Mouse (Mus musculus): ENCODE data around the gene Ccl6.

The Ccl6 gene

DNA sequence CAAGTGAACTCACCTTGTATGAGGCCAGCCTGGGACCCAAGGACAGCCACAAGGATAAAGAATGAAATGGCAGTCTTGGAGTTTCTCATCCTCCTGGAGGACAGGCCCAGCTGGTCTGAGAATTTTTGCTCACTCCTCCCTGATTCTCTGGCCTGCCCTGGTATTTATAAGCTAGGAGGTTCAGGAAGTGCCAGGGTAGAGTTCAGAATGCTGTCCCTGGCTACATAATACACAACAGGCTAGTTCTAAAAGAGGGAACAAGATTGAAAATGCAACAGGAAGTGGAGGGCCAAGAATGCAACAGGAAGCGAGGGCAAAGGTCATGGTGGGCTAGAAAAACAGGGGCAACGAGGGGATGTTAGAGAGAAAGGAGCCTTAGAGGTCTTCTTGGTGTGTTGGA, at the start of gene Ccl6:
Gene Ccl6 (minus strand): TSS at position 235 of the 400 bp plus-strand sequence.
- no peak for DNase-seq

DNA sequence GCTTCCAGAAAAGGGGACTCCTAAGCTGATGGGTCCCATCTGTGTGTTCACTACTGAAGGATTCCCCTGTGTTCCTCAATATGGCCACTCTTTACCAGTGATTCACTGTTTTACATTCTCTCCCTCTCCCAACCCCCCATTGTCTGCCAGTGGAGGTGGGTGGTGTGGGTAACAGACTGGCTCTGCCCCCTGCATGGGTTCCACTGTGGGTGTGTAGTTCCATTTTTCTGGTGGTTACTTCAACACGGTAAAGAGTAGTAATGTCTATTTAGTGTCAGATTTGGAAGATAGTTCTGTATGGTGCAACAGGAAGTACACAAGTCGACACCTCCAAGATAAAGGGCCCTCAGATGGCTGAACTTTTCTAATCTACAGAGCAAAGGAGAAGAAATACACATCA, 48.3 kb upstream of the Ccl6 start:
- DNase-seq, result no peak

DNA sequence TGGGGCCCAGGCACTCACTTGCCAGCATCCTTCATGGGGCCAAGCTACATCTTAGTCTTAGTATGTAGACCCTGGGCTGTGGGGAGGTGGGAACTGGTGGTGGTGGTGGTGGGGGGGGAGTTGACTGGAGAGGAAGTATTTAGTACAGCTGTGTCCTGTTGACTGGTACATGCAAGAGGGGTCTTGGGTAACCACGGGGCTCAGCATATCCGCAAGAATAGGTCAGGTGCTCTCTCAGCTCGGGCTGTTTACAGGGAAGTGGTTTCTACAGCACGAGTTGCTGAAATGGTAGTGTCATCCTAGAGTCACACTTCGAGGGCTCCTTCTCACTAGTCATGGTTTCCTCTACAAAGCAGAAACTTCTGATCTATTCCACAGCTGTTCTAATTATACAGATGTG, 47.3 kb upstream of the Ccl6 start:
- peak; percentile 17 for DNase-seq

DNA sequence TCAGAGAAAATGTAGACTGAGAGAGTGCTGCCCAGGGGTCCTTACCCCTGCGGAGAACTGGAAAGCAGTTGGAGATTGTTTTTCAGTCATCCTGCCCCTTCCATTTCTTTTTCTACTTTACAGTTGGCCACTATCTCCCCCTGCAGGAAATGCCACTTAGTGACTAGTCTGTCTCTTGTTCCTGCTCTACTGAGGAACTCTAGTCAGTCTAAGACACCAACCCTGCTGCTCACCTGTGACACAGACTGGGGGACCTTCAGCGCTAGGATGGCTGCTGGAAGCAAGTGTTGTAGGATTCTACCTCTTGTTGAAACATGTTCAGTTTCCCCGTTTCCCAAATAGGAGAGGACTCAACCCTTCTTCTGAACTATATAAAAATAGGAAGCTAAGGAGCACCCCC, 46.6 kb upstream of the Ccl6 start:
- DNase-seq, result no peak

DNA sequence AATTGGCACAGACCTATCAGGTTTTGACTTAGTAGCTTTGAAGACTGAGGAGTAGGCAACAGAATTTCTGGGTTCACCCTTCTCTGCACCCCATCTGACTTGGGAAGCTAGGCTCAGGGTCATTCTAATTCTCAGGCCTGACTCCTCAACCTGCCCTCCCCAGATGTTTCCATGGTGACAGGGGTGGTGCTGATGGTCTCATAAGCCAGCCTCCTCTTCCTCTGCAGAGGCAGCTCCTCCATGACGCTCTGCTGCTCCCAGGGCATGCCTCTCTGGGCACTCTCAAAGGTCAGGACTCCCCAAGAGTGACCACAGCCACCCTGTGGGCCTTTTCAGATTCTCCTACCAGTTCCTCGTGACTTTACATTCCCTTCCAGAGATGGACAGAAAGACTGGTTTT, 46.0 kb upstream of the Ccl6 start:
- no peak for DNase-seq

DNA sequence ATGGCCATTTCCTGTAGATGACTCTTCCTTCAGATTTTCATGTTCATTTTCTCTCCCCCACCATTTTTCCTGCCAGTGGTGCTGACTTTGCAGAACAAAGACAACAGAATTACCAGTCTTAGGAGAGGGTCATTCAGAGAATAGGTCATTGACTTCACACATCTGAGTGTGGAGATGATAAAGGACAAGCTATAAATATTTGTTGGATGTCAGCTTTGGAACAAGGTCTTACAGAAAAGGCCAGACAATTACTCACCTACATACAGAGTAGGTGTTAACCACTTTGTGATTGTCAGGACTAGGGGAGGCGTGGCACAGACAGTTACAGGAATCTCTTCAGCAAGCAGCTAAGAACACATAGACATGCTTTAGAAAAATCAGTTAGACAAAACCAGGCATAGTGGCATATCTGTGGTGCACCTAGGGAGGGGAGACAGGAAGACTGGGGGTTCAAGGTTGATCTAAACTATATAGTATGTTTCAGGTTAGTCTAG, 43.9 kb upstream of the Ccl6 start:
- no peak for DNase-seq

DNA sequence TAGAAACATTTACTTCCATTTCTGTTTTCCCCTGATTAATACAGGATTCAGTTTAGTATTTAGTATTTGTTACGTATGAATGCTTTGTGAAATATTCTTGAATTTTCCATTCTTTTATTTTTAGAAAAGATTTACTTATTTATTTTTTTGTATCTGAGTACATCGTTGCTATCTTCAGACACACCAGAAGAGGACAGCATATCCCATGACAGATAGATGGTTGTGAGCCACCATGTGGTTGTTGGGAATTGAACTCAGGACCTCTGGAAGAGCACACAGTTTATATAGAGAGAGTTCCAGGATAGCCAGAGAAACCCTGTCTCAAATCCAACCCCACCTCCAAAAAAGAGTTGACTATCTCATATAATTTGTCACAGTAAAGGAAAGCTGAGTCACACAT, 42.0 kb upstream of the Ccl6 start:
- no peak for DNase-seq

DNA sequence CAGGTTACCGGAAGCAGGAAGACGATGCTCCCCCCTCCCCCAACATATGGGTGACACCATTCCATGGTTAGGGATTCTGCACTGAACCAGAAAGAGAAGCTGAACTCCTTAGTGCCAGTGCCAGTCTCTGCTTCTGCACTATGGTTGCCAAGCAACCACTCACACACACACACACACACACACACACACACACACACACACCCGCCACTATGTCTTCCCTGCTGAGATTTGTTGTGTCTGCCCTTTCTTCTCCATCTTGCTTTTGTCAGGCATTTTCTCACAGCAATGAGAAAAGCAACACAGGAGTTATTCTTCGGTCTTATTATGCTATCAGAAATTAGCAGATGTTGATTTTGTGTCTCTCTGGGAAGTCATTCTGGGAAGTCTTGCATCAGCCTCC, 41.5 kb upstream of the Ccl6 start:
- no peak for DNase-seq

DNA sequence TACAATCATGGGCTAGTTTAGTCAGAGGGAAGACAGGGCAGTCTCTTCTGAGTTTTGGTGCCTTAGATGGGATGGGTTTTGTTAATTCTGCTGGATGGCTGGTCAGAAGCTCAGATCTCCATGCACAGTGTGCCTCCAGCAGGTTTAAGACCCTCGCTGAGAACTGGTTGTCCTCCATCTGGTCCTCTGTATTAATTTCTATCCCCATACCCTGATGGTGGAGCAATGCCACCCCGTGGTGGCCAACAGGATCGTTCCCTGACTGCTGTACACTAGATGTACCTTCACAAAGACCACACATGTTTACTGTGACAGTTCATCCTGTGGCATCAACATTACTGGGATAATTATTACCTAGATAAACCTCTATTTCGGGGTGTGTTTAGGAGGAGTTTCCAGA, 39.9 kb upstream of the Ccl6 start:
- DNase-seq, result no peak

DNA sequence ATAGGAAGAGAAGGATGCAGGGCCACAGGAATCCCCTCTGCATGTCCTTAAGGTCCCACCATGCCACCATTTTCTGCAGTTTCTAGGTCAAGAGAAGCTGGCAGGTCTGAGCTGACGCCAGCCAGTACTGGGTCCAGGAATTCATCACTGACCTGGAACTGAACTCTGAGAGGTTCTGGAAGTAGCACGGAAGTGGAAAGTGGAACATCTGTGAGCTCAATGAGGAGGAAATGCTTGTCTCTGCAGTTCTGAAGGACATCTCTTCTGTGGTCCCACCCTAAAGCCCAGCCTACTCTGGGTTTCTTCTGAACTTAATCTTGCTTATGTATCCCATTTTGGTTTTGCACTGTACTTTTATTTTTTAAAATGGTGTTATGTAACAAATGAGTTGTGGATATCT, 38.2 kb upstream of the Ccl6 start:
- DNase-seq, result no peak

DNA sequence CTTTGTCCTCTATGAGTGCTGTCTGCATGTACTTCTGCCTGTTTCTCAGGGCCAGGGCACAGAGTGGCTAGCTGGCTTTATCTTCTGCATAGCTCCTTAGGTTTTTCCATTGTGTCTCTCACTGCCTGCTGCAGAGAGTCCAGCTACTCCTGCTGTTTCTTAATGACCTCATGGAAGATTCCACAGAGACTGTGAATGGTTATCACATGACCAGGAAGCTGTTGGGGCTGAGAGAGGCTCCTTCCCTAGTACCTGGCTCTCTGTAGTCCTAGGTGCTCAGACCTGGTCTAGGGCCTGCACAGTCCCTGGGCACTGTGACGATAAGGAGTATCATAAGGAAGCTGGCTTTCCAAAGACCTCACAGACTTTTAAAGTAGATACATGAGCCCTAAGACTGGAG, 37.7 kb upstream of the Ccl6 start:
- no peak for DNase-seq

DNA sequence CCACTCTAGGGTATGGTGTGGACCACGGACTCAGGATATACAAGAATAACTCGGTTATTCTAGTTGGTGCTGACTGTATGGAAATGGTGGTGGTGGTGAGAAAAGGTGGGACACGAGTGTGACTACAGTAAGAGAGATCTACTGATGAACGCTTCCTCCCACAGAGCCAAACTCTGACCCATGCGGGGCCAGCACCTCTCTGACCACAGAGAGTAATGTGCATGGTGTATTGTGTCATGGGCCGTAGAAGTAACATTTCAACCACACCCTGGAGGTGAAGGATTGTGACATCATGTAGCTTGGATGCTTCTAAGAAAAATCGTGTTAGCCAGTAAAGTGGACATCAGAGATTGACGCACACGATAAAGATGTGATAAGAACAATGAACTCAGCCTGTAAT, 35.9 kb upstream of the Ccl6 start:
- no peak for DNase-seq

DNA sequence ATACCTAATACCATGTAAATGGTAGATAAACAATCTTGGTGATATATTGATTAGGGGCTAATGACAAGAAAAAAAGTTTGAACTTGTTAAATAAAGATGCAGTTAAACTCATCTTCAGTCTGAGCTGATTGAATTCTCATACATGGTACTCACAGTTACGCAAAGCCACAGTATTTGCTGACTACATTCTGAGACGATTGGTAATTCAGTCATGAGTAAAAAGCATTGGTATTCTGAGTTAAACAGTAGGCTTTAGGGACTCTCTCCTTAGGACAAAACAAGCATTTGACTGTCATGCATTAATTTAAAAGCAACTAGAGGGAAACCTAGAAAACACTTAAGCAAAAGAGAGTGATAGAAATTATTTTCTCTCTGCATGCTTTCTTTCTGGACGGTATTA, 30.7 kb upstream of the Ccl6 start:
- DNase-seq, result no peak

DNA sequence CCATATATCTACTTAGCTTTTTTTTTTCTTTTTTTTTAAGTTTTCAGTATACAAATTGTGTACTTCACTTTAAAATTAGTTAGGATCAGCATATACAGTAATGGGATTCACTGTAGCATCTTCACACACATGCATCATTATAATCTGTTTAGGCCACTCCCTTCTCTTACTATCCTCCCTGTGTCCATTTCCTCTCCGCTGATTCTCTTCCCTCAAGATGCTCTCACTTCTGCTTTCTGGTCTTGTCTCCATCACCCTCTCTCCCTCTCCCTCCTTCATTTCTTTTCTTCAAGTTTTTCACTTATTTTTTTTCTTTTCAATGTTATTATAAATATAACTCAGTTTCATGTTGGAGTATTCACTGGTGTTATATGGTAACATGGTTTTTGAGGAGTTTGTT, 26.1 kb upstream of the Ccl6 start:
- no peak for DNase-seq

DNA sequence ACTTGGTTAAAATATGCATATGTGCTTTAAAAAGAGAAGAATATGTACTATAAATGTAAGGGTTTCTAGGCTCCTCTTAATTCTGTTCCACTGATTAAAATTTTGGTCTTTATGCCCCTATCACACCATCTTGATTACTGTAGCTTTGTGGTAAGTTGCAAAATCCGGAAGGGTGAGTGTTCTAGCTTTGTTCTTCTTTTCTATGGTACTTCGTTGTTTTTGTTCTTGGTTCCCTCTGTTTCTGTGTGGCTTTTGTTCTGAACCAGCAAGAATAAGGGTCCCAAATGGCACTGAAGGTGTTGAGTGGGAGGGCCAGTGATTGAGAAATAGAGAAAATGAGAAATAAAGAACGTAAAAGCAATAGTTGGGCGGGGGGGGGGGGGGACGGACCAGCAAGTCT, 25.4 kb upstream of the Ccl6 start:
- no peak for DNase-seq

DNA sequence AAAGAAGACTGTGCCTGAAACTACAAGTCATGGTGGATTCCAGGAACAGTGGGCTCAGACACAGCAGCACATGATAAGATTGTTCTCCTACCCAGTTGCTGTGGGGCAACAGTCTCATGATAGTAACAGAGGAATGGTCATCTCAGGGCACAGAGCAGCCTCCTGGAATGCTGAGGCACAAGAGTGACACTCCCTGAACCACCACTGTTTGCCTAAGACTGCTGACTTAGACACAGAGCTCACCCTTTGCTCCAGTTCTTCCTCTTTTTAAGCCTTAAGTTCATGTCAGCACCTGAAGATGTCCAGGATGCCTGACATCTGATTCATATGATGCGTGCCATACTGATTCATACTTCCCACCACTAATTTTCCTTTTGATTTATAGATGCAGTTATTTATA, 23.7 kb upstream of the Ccl6 start:
- DNase-seq, result no peak

DNA sequence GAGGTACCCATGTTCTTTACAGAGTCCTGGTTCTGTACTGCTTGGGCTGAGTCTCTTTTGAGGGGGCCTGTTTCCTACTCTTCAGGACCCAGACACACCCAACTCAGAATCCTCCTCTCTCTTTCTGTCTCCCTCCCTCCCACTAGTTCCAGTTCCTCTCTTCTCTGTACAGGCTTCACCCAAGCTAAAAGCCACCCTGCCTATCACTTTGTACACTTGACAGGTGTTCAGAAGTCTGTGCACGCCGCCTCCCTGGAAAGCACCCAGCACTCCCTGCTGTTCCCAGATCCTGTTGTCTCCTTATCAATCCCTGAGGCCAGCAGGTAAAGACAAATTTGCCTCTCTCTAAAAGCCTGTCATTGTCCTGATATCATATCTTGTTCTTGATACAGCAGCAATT, 18.0 kb upstream of the Ccl6 start:
- no peak for DNase-seq

DNA sequence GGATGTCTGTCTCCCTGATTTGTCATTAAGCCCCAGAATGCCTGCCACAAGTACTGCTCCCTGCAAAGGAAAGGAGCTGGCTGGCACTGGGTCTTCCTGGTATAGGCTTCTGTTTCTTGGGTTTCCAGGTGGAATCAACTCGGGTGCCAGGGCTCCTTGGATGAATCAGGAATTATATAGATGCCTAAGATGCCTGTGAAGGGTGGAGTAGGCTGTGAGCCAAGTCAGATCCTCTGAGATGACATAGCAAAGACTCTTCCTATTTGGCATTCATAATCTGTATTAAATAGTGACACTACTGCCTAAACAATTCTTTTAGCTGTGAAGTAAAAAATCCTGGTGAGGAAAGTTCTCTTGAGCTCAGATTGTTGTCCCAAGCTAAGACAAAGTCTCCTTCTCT, 13.5 kb upstream of the Ccl6 start:
- DNase-seq, result no peak

DNA sequence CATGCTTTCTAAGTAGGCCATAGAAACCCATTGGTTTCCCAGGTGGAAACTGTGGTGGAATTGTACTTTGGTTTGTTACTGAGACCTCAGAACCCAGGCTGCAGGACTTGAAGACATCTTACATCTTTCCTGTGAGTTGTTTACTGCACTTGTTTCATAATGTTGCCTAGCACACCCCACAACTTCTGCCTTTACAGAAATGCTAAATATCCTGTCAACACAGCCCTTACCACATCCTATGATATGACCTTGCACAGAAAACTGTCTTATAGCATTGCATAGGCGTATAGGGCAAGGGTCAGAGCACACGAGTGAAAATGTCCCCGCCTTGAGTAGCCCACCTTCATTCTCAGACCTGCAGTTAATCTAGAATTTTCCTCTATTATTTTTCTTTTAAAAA, 12.6 kb upstream of the Ccl6 start:
- DNase-seq, result no peak

DNA sequence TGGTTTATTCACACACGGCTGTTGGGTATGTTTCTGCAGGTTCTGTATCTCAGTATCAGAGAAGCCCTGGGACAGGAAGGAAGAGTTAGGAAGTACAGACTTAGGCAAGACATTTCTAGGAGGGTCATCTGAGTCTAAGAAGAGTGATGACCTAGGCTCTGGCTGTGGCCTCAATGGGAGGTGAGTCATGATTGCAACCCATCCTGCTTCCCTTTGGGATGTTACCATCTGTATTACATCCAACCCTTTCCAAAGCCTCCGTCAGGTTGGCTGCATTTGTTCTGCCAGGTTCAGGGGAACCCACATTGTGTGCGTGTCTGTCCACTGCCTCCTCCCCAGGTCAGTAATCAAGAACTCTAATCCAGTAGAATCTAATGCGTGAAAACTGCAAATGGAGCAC, 11.8 kb upstream of the Ccl6 start:
- no peak for DNase-seq

DNA sequence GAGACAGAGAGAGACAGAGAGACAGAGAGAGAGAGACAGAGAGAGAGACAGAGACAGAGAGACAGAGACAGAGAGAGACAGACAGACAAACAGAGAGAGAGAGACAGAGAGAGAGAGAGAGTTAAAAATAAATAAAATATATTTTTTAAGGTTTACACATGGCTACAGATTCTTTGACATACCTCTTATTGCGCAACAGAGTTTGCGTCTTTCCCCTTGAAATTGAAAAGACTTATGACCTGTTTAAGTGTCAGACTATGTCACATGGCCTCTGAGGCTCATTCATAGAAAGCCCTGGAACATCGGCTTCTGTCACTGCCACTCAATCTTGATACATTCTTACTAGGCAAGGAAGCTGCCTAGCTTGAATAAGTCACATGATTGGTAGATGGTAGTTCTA, 10.5 kb upstream of the Ccl6 start:
- no peak for DNase-seq

DNA sequence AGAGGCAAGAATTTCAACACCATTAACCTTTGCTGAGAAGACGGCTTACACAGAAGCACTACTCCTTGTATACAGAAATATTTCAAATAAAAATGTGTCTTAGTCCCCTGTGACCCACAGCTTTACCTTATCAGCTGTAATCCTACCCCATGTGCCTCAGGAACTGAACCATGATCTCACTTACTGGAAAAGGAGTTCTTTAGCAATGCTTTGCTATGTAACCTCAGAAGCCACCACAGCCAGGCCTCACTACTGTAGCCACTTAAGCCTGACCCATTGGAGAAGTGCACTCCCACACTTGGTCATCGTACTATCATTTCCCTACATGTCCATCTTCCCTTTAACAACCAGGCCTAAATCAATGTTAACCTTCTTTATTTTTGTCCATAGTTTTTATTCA, 7.7 kb upstream of the Ccl6 start:
- DNase-seq, result peak; percentile 15

DNA sequence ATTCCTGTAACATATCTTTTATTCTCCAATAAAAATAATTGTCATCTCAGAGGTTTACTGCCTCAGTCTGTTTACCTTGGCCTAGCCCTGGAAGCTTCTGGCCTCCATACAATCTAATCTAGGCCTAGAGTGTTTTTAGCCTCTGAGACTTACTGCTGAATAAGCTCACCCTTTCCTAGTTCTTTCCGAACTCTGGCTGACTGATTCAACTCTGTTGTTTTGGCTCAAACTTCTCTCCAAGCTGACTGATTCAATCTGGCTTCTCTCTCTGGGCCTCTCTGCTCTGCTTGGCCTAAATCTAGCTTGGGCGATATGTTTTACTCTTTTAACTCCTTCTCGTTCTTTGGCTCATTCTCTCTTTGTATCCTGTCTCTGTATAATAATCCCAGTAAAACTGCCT, 6.1 kb upstream of the Ccl6 start:
- DNase-seq, result no peak

DNA sequence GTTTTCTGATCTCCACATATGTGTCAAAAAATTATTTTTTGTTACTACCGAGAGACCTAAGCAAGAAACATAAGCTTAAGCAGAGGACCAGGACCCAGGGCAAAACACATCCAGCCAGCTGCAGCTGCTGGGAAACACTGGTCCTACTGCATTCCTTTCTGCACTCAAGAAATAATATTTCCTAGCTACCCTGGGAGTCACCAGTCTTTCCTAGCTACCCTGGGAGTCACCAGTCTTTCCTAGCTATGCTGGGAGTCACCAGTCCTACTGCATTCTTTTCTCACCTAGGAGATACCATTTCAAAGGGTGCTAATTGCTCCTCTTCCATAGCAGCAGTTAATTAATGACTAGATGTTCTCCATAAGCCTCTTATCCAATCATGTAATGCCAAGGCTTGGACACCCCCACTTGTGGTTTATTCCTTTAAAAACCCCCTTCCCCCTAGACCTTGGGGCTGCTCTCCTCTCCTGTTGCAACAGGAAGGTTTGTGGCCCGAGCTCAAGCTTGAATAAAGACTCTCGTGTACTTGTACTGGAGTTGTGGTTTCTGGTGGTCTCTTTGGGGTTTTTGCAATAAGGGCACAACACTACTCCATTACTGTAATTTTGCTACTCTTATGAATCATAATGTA, 5.4 kb upstream of the Ccl6 start:
- no peak for DNase-seq

DNA sequence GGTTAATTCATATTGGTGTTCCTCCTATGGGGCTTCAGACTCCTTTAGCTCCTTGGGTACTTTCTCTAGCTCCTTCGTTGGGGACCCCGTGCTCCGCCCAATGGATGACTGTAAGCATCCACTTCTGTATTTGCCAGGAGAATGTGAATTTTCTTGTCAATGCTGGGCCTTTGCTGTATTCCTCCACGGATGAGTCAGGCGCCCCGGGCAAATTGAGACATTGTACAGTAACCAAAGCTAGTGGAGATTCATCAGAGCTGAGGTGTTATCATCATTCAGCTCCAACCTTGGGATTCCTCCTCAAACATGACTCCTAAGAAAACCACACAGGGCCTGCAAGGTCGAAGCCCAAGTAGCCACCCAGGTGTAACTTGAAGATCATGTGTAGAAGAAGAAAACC, 4.9 kb upstream of the Ccl6 start:
- DNase-seq, result no peak
